Comparison of ENCODE assay signal across 9 mouse cellular contexts in the genomic region with DNA sequence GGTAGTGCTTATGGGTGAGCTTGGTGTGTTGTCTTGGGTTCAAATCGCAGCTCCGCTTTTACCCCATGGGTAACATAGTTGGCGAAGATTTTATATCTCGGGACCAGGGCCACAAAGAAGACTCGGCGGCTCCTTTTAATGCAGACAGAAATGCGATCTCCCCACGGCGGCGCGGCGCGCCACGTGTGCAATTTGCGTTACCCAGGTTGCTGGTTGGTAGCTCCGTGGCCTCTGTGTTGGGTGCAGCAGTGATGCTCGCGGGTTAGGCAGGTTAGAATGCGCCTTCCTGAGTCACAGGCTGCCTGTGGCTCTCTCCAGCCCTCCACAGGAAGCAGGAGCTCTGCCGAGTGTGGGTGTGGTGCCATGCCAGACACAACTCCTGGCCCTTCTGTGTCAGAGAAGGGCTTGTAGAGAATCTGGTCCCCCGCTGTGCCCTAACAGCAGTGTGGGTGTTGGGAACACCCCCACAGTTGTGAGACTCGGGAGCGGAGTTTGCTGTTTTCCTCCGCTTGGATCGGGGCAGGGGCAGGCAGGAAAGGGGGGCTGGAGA. TPM values are rescaled to one million over a fixed set of nuclear protein-coding genes. Genes with fewer than 3 reads are reported as not detected.
A peak's percentile ranks its signal among the peaks of the same experiment; 100 is the strongest.
DNase-seq lines count a peak whose midpoint lies in the region; ATAC-seq lines count a peak whose summit lies in the region.
"Had no signal": no experiment of that assay in that cellular context is flagged by ENCODE, and none has a peak within 500 bp of the region (broad histone marks: within the 10 kb centered on the region; RNA-seq: fewer than 3 reads in every experiment).

No protein-coding gene starts in this region.

- peaks cover 21% of the 10 kb centered on the region for H3K4me1 ChIP-seq in lung, embryonic 15.5 days
- H3K4me1 ChIP-seq in forebrain, embryonic 13.5 days, result peaks cover 17% of the 10 kb centered on the region
- peaks cover 17% of the 10 kb centered on the region for H3K4me1 ChIP-seq in liver, embryonic 13.5 days (replicated peaks)
- peaks cover 12% of the 10 kb centered on the region for H3K4me1 ChIP-seq in stomach, embryonic 16.5 days (ENCODE audit: control insufficient read depth, insufficient read depth, low read length)

- 11% methylated on average over 25 of the region's 25 CpGs for WGBS in lung, embryonic 15.5 days
- WGBS in forebrain, embryonic 13.5 days, result 7% methylated on average over 25 of the region's 25 CpGs
- WGBS in liver, embryonic 13.5 days (ENCODE audit: insufficient replicate concordance), result 15% methylated on average over 25 of the region's 25 CpGs
- 11% methylated on average over 25 of the region's 25 CpGs for WGBS in stomach, embryonic 16.5 days

- DNase-seq in lung, postnatal 36 days, result no peak
- DNase-seq in liver, embryonic 13.5 days, result no peak
- no peak for DNase-seq in cerebellum, adult 11 months
- no peak for DNase-seq in frontal cortex, postnatal 10 days (ENCODE audit: low spot score in 2 of 2)
- DNase-seq: kidney, adult 2 months; right cerebral cortex, postnatal 4 days had no signal

- no peak overlapping the region for H3K27ac ChIP-seq in lung, embryonic 15.5 days
- no peak overlapping the region for H3K27ac ChIP-seq in forebrain, embryonic 13.5 days
- H3K27ac ChIP-seq in liver, embryonic 13.5 days, result no peak overlapping the region
- peak overlapping the region; percentile 46; the same call in 1 of the 2 replicates for H3K27ac ChIP-seq in stomach, embryonic 16.5 days (ENCODE audit: low read length)

- peak overlapping the region; percentile 61 for H3K4me2 ChIP-seq in lung, embryonic 15.5 days
- H3K4me2 ChIP-seq in forebrain, embryonic 13.5 days, result peak overlapping the region; percentile 66
- H3K4me2 ChIP-seq in liver, embryonic 13.5 days, result 0 out of 2 replicates have a peak overlapping the region, but pooled peaks have one; percentile 32
- peak overlapping the region; percentile 46 for H3K4me2 ChIP-seq in stomach, embryonic 16.5 days (ENCODE audit: low read depth, low read length)

- H3K9ac ChIP-seq in lung, embryonic 15.5 days, result no peak overlapping the region
- peak overlapping the region; percentile 21; the same call in 1 of the 2 replicates for H3K9ac ChIP-seq in forebrain, embryonic 13.5 days
- H3K9ac ChIP-seq in liver, embryonic 13.5 days, result no peak overlapping the region
- peak overlapping the region; percentile 9 for H3K9ac ChIP-seq in stomach, embryonic 16.5 days (ENCODE audit: low read length)

- H3K27me3 ChIP-seq in lung, embryonic 15.5 days, result peaks cover 47% of the 10 kb centered on the region
- peaks cover 46% of the 10 kb centered on the region for H3K27me3 ChIP-seq in forebrain, embryonic 13.5 days
- peaks cover 53% of the 10 kb centered on the region for H3K27me3 ChIP-seq in liver, embryonic 13.5 days
- peaks cover 15% of the 10 kb centered on the region for H3K27me3 ChIP-seq in stomach, embryonic 16.5 days (ENCODE audit: control insufficient read depth, insufficient read depth, low read length)

- H3K9me3 ChIP-seq in lung, embryonic 15.5 days, result no peaks in the 10 kb centered on the region
- H3K9me3 ChIP-seq in forebrain, embryonic 13.5 days (replicated peaks), result peaks cover 5% of the 10 kb centered on the region; the same call in 1 of the 2 replicates
- no peaks in the 10 kb centered on the region for H3K9me3 ChIP-seq in liver, embryonic 13.5 days (replicated peaks)
- H3K9me3 ChIP-seq in stomach, embryonic 16.5 days (replicated peaks; ENCODE audit: control insufficient read depth, low read length), result no peaks in the 10 kb centered on the region; the same call in 1 of the 2 replicates

- ATAC-seq in lung, embryonic 15.5 days (ENCODE audit: borderline replicate concordance, extremely low read depth, low FRiP score, low TSS enrichment), result no peak
- ATAC-seq in forebrain, embryonic 13.5 days, result no peak
- ATAC-seq in liver, embryonic 13.5 days (ENCODE audit: low read depth), result no peak
- ATAC-seq in stomach, embryonic 16.5 days (ENCODE audit: insufficient read depth, low FRiP score), result no peak

- H3K4me3 ChIP-seq in lung, embryonic 15.5 days, result peak overlapping the region; percentile 28
- peak overlapping the region; percentile 33 for H3K4me3 ChIP-seq in forebrain, embryonic 13.5 days
- H3K4me3 ChIP-seq in liver, embryonic 13.5 days (replicated peaks), result no peak overlapping the region
- peak overlapping the region; percentile 39 for H3K4me3 ChIP-seq in stomach, embryonic 16.5 days (replicated peaks; ENCODE audit: low read length)

- no peaks in the 10 kb centered on the region for H3K36me3 ChIP-seq in lung, embryonic 15.5 days
- H3K36me3 ChIP-seq in forebrain, embryonic 13.5 days (ENCODE audit: poor library complexity, severe bottlenecking), result no peaks in the 10 kb centered on the region
- H3K36me3 ChIP-seq in liver, embryonic 13.5 days, result no peaks in the 10 kb centered on the region
- H3K36me3 ChIP-seq in stomach, embryonic 16.5 days (ENCODE audit: control insufficient read depth, insufficient read depth, low read length), result no peaks in the 10 kb centered on the region

RNA-seq across cellular contexts. Expression of a gene that starts 0.8 kb away (rescaled TPM):
- polyA plus RNA-seq in lung, embryonic 15.5 days (2015; fragmentation: Nextera tagmentation; extraction: Ambion mirVana), result 0.93 and 1.3 TPM in 2 replicates
- 0.21 and 0.29 TPM in 2 replicates for polyA plus RNA-seq in forebrain, embryonic 13.5 days (2015; fragmentation: Nextera tagmentation; extraction: Ambion mirVana)
- not detected in 2 replicates for polyA plus RNA-seq in liver, embryonic 13.5 days (2015; fragmentation: Nextera tagmentation; extraction: Ambion mirVana)
- polyA plus RNA-seq in stomach, embryonic 16.5 days (2015; fragmentation: Nextera tagmentation; extraction: Ambion mirVana), result 5.3 and 7.3 TPM in 2 replicates

RNA-seq across cellular contexts. Expression of a gene that starts 39.1 kb away (rescaled TPM):
- polyA plus RNA-seq in lung, embryonic 15.5 days (2015; fragmentation: Nextera tagmentation; extraction: Ambion mirVana), result 0.25 TPM in 1 of 2 replicates, not detected in the other
- not detected in 2 replicates for polyA plus RNA-seq in forebrain, embryonic 13.5 days (2015; fragmentation: Nextera tagmentation; extraction: Ambion mirVana)
- 0.08 and 0.16 TPM in 2 replicates for polyA plus RNA-seq in liver, embryonic 13.5 days (2015; fragmentation: Nextera tagmentation; extraction: Ambion mirVana)
- polyA plus RNA-seq in stomach, embryonic 16.5 days (2015; fragmentation: Nextera tagmentation; extraction: Ambion mirVana), result 0.69 and 1.0 TPM in 2 replicates
- polyA plus RNA-seq: kidney, adult 2 months had no signal

Comparison
In these comparisons a context has a peak if more than half of its experiments do, and no peak if none do; other contexts are left out.
1. H3K9ac ChIP-seq: peak in forebrain, embryonic 13.5 days (single experiment) and stomach, embryonic 16.5 days (single experiment); none in lung, embryonic 15.5 days (single experiment) and liver, embryonic 13.5 days (single experiment).
2. Peak in every context shown above with its lines, with median percentiles within 50 percentile points of each other: H3K4me2 ChIP-seq.